Comparison of ENCODE assay signal across 23 mouse cellular contexts in genomic region chr13:54048679-54049352, GRCm38 (mm10). TPM values are rescaled to one million over a fixed set of nuclear protein-coding genes. Genes with fewer than 3 reads are reported as not detected.
"Had no signal": no experiment of that assay in that cellular context is flagged by ENCODE, and none has a peak within 500 bp of the region (broad histone marks: within the 10 kb centered on the region; RNA-seq: fewer than 3 reads in every experiment).

No protein-coding gene starts in this region.

- H3K4me2 ChIP-seq: intestine, embryonic 15.5 days; kidney, embryonic 15.5 days; limb, embryonic 12.5 days; limb, embryonic 15.5 days; liver, embryonic 11.5 days; lung, embryonic 14.5 days; neural tube, embryonic 12.5 days; neural tube, embryonic 15.5 days had no signal

- DNase-seq: kidney, adult 11 months; kidney, adult 8-10 months; kidney, postnatal 10 days; kidney, postnatal 36 days; left cerebral cortex, postnatal 4 days; liver, postnatal 0 days; lung, embryonic 14.5 days; lung, postnatal 14 days; lung, postnatal 4 days; thymus, adult 18-20 months; thymus, postnatal 36 days had no signal

- H3K4me1 ChIP-seq: intestine, embryonic 15.5 days; kidney, embryonic 15.5 days; limb, embryonic 12.5 days; limb, embryonic 15.5 days; neural tube, embryonic 12.5 days; neural tube, embryonic 15.5 days had no signal

- ATAC-seq: intestine, embryonic 15.5 days; liver, postnatal 0 days had no signal

- H3K27ac ChIP-seq: intestine, embryonic 15.5 days; kidney, embryonic 15.5 days; limb, embryonic 12.5 days; limb, embryonic 15.5 days; liver, embryonic 14.5 days; neural tube, embryonic 12.5 days; neural tube, embryonic 15.5 days had no signal

- H3K9me3 ChIP-seq: intestine, embryonic 15.5 days; kidney, embryonic 15.5 days; limb, embryonic 12.5 days; limb, embryonic 15.5 days; neural tube, embryonic 12.5 days; neural tube, embryonic 15.5 days had no signal

- H3K9ac ChIP-seq: intestine, embryonic 15.5 days; kidney, embryonic 15.5 days; limb, embryonic 12.5 days; limb, embryonic 15.5 days; liver, embryonic 14.5 days; liver, postnatal 0 days; lung, embryonic 14.5 days; neural tube, embryonic 12.5 days; neural tube, embryonic 15.5 days had no signal

- H3K36me3 ChIP-seq: intestine, embryonic 15.5 days; kidney, embryonic 15.5 days; limb, embryonic 12.5 days; limb, embryonic 15.5 days; neural tube, embryonic 12.5 days; neural tube, embryonic 15.5 days had no signal

- H3K4me3 ChIP-seq: intestine, embryonic 15.5 days; kidney, embryonic 15.5 days; limb, embryonic 12.5 days; limb, embryonic 15.5 days; neural tube, embryonic 12.5 days; neural tube, embryonic 15.5 days had no signal

RNA-seq across cellular contexts. Expression of gene Drd1, which starts 6.7 kb away (rescaled TPM):
- total RNA-seq: megakaryocyte progenitor cell, adult 5-6 weeks; megakaryocyte-erythroid progenitor cell, adult 5-6 weeks had no signal
- polyA plus RNA-seq: limb, embryonic 12.5 days; liver, embryonic 11.5 days; liver, embryonic 14.5 days; liver, postnatal 0 days; small intestine, adult 2 months; spleen, adult 2 months had no signal
